Mouse (Mus musculus): Measurements from ENCODE around the gene Rbck1.

Rbck1 gene

GRCm38 (mm10) chr2:152332101-152332825, at the start of gene Rbck1:
Gene Rbck1, minus strand, starts transcription at chr2:152332653.
- peak; percentile 87 to 89 for DNase-seq

- no peak for DNase-seq
These were observed 43.9 kb upstream of the Rbck1 start, which contains the start of gene Nrsn2 for GRCm38 (mm10) chr2:152376345-152376741. Gene Nrsn2, minus strand, starts transcription at chr2:152376638.

- DNase-seq: no peak
These were observed 43.3 kb upstream of the Rbck1 start for GRCm38 (mm10) chr2:152375652-152376344.

GRCm38 (mm10) chr2:152373547-152373946, 41.1 kb upstream of the Rbck1 start:
- no peak for DNase-seq

- no peak for DNase-seq
These were observed 40.2 kb upstream of the Rbck1 start for GRCm38 (mm10) chr2:152372661-152373060.

GRCm38 (mm10) chr2:152372104-152372503, 39.7 kb upstream of the Rbck1 start:
- no peak for DNase-seq

GRCm38 (mm10) chr2:152368532-152369140, 36.2 kb upstream of the Rbck1 start:
- peak; percentile 67 to 69 for DNase-seq

GRCm38 (mm10) chr2:152367917-152368316, 35.5 kb upstream of the Rbck1 start:
- DNase-seq: no peak

- peak; percentile 73 to 76 for DNase-seq
These were observed 31.0 kb upstream of the Rbck1 start for GRCm38 (mm10) chr2:152363245-152364147.

- DNase-seq: no peak
These were observed 28.7 kb upstream of the Rbck1 start for GRCm38 (mm10) chr2:152361193-152361592.

GRCm38 (mm10) chr2:152360271-152360775, 27.9 kb upstream of the Rbck1 start:
- DNase-seq: peak; percentile 21 to 46

- DNase-seq: no peak
These were observed 27.2 kb upstream of the Rbck1 start for GRCm38 (mm10) chr2:152359616-152360015.

- peak; percentile 51 to 56 for DNase-seq
These were observed 26.5 kb upstream of the Rbck1 start for GRCm38 (mm10) chr2:152358977-152359376.

- no peak for DNase-seq
These were observed 24.8 kb upstream of the Rbck1 start for GRCm38 (mm10) chr2:152357254-152357653.

GRCm38 (mm10) chr2:152349842-152350540, 17.5 kb upstream of the Rbck1 start:
- no peak for DNase-seq

- no peak for DNase-seq
These were observed 16.8 kb upstream of the Rbck1 start for GRCm38 (mm10) chr2:152349205-152349604.

- no peak for DNase-seq
These were observed 15.3 kb upstream of the Rbck1 start for GRCm38 (mm10) chr2:152347722-152348121.

- no peak for DNase-seq
These were observed 14.5 kb upstream of the Rbck1 start for GRCm38 (mm10) chr2:152346776-152347465.

GRCm38 (mm10) chr2:152345393-152345792, 12.9 kb upstream of the Rbck1 start:
- no peak for DNase-seq

GRCm38 (mm10) chr2:152344909-152345308, 12.5 kb upstream of the Rbck1 start:
- no peak for DNase-seq

- DNase-seq: peak in 1 of 2 experiments; percentile 9
These were observed 11.9 kb upstream of the Rbck1 start for GRCm38 (mm10) chr2:152344361-152344760.
